Mouse (Mus musculus) liver, postnatal 0 days (tissue): ENCODE results near the gene C130074G19Rik.

Source experiments
- CTCF ChIP-seq: sonication (generic); IDR thresholded peaks from 2 replicates; pipeline ENCODE4 v1.5.1; 2016; ENCODE audit warnings: antibody characterized with exemption, low read depth
- EP300 ChIP-seq: IDR thresholded peaks from 2 replicates; pipeline ENCODE4 v1.6.1; 2016; ENCODE audit warnings: antibody characterized with exemption, low read depth, mild to moderate bottlenecking

DNA sequence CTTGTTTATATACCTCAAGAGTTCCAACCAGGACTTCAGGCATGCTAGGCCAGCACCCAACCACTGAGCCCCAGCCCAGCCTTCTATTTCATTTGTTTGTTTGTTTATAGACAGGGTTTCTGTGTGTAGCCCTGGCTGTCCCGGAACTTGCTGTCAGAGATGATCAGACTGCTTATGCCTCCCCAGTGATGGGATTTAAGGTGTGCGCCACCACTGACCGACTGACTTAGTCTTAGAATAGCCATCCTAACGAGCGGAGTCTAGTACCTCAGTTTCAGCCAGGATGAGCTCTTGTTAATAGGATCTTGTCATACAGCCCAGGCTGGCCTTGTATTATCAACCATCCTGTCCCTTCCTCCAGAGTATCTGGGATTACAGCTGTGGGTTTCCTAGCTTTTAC lies 1.8 kb downstream of the C130074G19Rik start:
- no peak for TF ChIP-seq CTCF
- TF ChIP-seq EP300: no peak
